Mouse (Mus musculus) lung, adult 10 weeks (tissue): ENCODE results near the gene D930048N14Rik. TPM values are rescaled to one million over a fixed set of nuclear protein-coding genes. Genes with fewer than 3 reads are reported as not detected.

Source experiments
- polyA plus RNA-seq: library from polyadenylated mRNA; stranded (reverse); fragments of 350-450 nt; fragmentation: Illumina TruSeq; extraction: RNeasy Lipid Tissue Mini Kit (QIAGEN cat#74804); gene quantifications from one replicate; pipeline ENCODE4 v1.2.3, GENCODE M21; 2014; ENCODE audit warnings: low read depth, low replicate concordance; ENCODE audit not compliant: insufficient read depth

D930048N14Rik gene
- polyA plus RNA-seq, result 2.3 TPM

GRCm38 (mm10) chr11:51650691-51651515 lies at the start of gene D930048N14Rik, which contains the start of gene N4bp3:
D930048N14Rik (plus strand) TSS chr11:51650954.
N4bp3 (minus strand) TSS chr11:51650842.

GRCm38 (mm10) chr11:51606447-51607095 lies 44.2 kb upstream of the D930048N14Rik start, which contains the start of gene Hnrnpab:
Hnrnpab (minus strand) TSS chr11:51606847.

GRCm38 (mm10) chr11:51619409-51620060 lies 31.2 kb upstream of the D930048N14Rik start, which contains the start of gene Nhp2:
Nhp2 (plus strand) TSS chr11:51619735.

GRCm38 (mm10) chr11:51635525-51636322 lies 15.0 kb upstream of the D930048N14Rik start, which contains the start of gene Rmnd5b:
Rmnd5b (minus strand) TSS chr11:51635896.

GRCm38 (mm10) chr11:51688330-51689328 lies 37.9 kb downstream of the D930048N14Rik start, which contains the start of gene 0610009B22Rik:
0610009B22Rik (minus strand) TSS chr11:51688874.

Other genes starting within 250 kb of the D930048N14Rik start
- gene Phykpl, start 66.2 kb upstream of the D930048N14Rik start, polyA plus RNA-seq, result 6.1 TPM
- 131 TPM for gene Hnrnpab, start 44.1 kb upstream of the D930048N14Rik start, polyA plus RNA-seq
- 50.3 TPM for gene Nhp2, start 31.2 kb upstream of the D930048N14Rik start, polyA plus RNA-seq
- 18.5 TPM for gene Rmnd5b, start 15.1 kb upstream of the D930048N14Rik start, polyA plus RNA-seq
- 21.9 TPM for gene N4bp3, start 112 bp upstream of the D930048N14Rik start, polyA plus RNA-seq
- gene 0610009B22Rik, start 37.9 kb downstream of the D930048N14Rik start, polyA plus RNA-seq, result 26.3 TPM
- gene Sec24a, start 112.7 kb downstream of the D930048N14Rik start, polyA plus RNA-seq, result 3.5 TPM
- gene Sar1b, start 112.7 kb downstream of the D930048N14Rik start, polyA plus RNA-seq, result 89.7 TPM
- gene Jade2, start 206.7 kb downstream of the D930048N14Rik start, polyA plus RNA-seq, result 10.7 TPM